Mouse (Mus musculus): ENCODE data around the gene C1qtnf5.
A peak's percentile ranks its signal among the peaks of the same experiment; 100 is the strongest.

Gene C1qtnf5

GRCm38 (mm10) chr9:44107110-44107509 is at the start of gene C1qtnf5:
Gene C1qtnf5 (plus strand): TSS chr9:44107245.
- no peak for DNase-seq (ENCODE audit: low spot score)

- DNase-seq (ENCODE audit: low spot score): no peak
Observed at GRCm38 (mm10) chr9:44058606-44059005, 48.4 kb upstream of the C1qtnf5 start.

GRCm38 (mm10) chr9:44065177-44065576 is 41.9 kb upstream of the C1qtnf5 start:
- no peak for DNase-seq (ENCODE audit: low spot score)

- peak; percentile 98 for DNase-seq (ENCODE audit: low spot score)
Observed at GRCm38 (mm10) chr9:44066785-44067225, 40.2 kb upstream of the C1qtnf5 start, which contains the start of gene Usp2. Gene Usp2 (plus strand): TSS chr9:44067021.

GRCm38 (mm10) chr9:44067241-44067959 is 39.6 kb upstream of the C1qtnf5 start:
- no peak for DNase-seq (ENCODE audit: low spot score)

- no peak for DNase-seq (ENCODE audit: low spot score)
Observed at GRCm38 (mm10) chr9:44067960-44068330, 39.1 kb upstream of the C1qtnf5 start.

- no peak for DNase-seq (ENCODE audit: low spot score)
Observed at GRCm38 (mm10) chr9:44069252-44069651, 37.8 kb upstream of the C1qtnf5 start.

- DNase-seq (ENCODE audit: low spot score): no peak
Observed at GRCm38 (mm10) chr9:44070113-44070843, 36.8 kb upstream of the C1qtnf5 start.

GRCm38 (mm10) chr9:44070844-44071231 is 36.2 kb upstream of the C1qtnf5 start:
- DNase-seq (ENCODE audit: low spot score): no peak

GRCm38 (mm10) chr9:44071914-44072598 is 35.0 kb upstream of the C1qtnf5 start:
- DNase-seq (ENCODE audit: low spot score): no peak

- no peak for DNase-seq (ENCODE audit: low spot score)
Observed at GRCm38 (mm10) chr9:44072599-44072915, 34.5 kb upstream of the C1qtnf5 start.

GRCm38 (mm10) chr9:44073115-44073514 is 33.9 kb upstream of the C1qtnf5 start:
- DNase-seq (ENCODE audit: low spot score): no peak

- no peak for DNase-seq (ENCODE audit: low spot score)
Observed at GRCm38 (mm10) chr9:44074395-44075275, 32.4 kb upstream of the C1qtnf5 start.

GRCm38 (mm10) chr9:44075276-44075995 is 31.6 kb upstream of the C1qtnf5 start:
- DNase-seq (ENCODE audit: low spot score): no peak

GRCm38 (mm10) chr9:44075996-44076763 is 30.9 kb upstream of the C1qtnf5 start:
- no peak for DNase-seq (ENCODE audit: low spot score)

GRCm38 (mm10) chr9:44076764-44077120 is 30.3 kb upstream of the C1qtnf5 start:
- peak; percentile 61 for DNase-seq (ENCODE audit: low spot score)

- DNase-seq (ENCODE audit: low spot score): no peak
Observed at GRCm38 (mm10) chr9:44077266-44077910, 29.7 kb upstream of the C1qtnf5 start.

- no peak for DNase-seq (ENCODE audit: low spot score)
Observed at GRCm38 (mm10) chr9:44078136-44078797, 28.8 kb upstream of the C1qtnf5 start.

- peak; percentile 89 for DNase-seq (ENCODE audit: low spot score)
Observed at GRCm38 (mm10) chr9:44078955-44079756, 27.9 kb upstream of the C1qtnf5 start.
